Mouse (Mus musculus): ENCODE measurements around the gene Cux1. TPM values are rescaled to one million over a fixed set of nuclear protein-coding genes. Genes with fewer than 3 reads are reported as not detected.

Cux1 gene
- polyA plus RNA-seq, 1 experiment from 2014 or later: 163 TPM

DNA sequence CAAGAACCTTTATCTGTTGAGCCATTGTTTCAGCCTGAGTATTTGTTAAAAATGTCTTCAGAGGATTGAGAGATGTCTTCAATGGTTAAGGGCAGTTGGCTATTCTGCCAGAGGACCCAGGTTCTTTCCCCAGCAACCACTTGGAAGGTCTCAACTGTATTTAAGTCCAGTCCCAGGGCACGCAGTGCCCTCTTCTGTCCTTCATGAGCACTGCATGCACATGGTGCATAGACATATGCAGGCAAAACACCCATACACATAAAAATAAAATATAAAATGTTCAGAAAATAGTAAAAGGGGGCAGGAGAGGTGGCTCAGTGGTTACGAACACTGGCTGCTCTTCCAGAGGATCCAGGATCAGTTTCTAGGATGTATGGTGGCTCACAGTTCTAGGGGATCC lies 239.6 kb downstream of the Cux1 start:
- DNase-seq (ENCODE audit: low spot score) (no peak), ATAC-seq (replicated peaks; ENCODE audit: low FRiP score) (no peak)
- Histone ChIP-seq H3K36me3 (ENCODE audit: control insufficient read depth, insufficient read depth, low read length) (no peaks in the 10 kb centered on the region; the same call in 1 of the 2 replicates), H3K4me2 (ENCODE audit: low read depth, low read length, severe bottlenecking) (no peak overlapping the region), H3K9me3 (ENCODE audit: control insufficient read depth, low read length) (no peaks in the 10 kb centered on the region), H3K27me3 (ENCODE audit: control insufficient read depth, insufficient read depth, low read length) (no peaks in the 10 kb centered on the region), H3K27ac (ENCODE audit: low read depth, low read length) (no peak overlapping the region), H3K4me3 (ENCODE audit: low read depth, low read length) (no peak overlapping the region), H3K9ac (ENCODE audit: low read length) (no peak overlapping the region), H3K4me1 (replicated peaks; ENCODE audit: control insufficient read depth, insufficient read depth, low read length) (no peaks in the 10 kb centered on the region)
- WGBS: 95% methylated on average over 2 of the region's 2 CpGs

DNA sequence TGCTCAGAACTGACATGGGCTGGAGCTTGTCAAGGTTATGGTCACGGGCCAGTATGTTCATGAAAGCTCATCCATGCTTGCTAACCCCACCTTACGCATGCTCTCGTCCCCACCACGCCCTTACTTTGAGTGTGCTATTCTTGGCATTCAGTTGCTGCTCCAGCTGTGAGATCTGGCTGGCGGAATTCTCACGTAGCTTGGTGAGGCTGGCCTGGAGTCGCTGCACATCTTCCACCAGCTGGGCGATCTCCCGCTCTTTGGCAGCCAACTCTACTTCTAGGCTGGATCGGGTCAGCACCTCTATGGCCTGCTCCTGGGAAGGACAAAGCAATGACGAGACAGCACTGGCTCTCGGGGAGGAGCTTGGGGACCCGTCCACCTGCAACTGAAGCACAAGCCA lies 240.7 kb downstream of the Cux1 start:
- Histone ChIP-seq H3K4me2 (ENCODE audit: low read depth, low read length, severe bottlenecking) (no peak overlapping the region), H3K9me3 (ENCODE audit: control insufficient read depth, low read length) (no peaks in the 10 kb centered on the region), H3K27ac (ENCODE audit: low read depth, low read length) (no peak overlapping the region), H3K9ac (ENCODE audit: low read length) (no peak overlapping the region), H3K4me1 (replicated peaks; ENCODE audit: control insufficient read depth, insufficient read depth, low read length) (no peaks in the 10 kb centered on the region), H3K36me3 (ENCODE audit: control insufficient read depth, insufficient read depth, low read length) (no peaks in the 10 kb centered on the region; the same call in 1 of the 2 replicates), H3K4me3 (ENCODE audit: low read depth, low read length) (no peak overlapping the region), H3K27me3 (ENCODE audit: control insufficient read depth, insufficient read depth, low read length) (no peaks in the 10 kb centered on the region)
- no peak for ATAC-seq (replicated peaks; ENCODE audit: low FRiP score)
- 91% methylated on average over 13 of the region's 13 CpGs for WGBS
- DNase-seq (ENCODE audit: low spot score): no peak

DNA sequence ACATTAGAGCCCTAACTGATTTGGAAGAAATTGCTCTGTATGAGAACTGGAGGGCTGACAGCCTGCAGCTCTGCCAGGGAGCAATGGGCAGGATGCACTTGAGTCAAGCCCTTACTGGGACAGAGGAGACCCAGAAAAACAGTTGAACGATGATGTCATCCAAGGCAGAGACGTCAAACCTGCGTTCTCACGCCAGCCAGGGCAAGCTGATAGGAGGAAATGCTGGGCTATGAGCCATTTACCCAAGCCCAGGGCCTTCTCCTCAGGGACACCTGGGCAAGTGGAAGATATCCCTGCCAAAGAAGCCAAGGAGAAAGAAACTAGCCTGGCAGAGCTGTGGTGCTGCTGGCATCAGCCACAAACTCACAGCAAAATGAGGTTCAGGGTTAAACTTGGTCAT lies 242.8 kb downstream of the Cux1 start:
- no peaks in the 10 kb centered on the region; the same call in 1 of the 2 replicates for H3K36me3 ChIP-seq (ENCODE audit: control insufficient read depth, insufficient read depth, low read length)
- H3K9ac ChIP-seq (ENCODE audit: low read length): no peak overlapping the region
- DNase-seq (ENCODE audit: low spot score) (no peak), ATAC-seq (replicated peaks; ENCODE audit: low FRiP score) (no peak)
- H3K27ac ChIP-seq (ENCODE audit: low read depth, low read length): no peak overlapping the region
- no peaks in the 10 kb centered on the region for H3K9me3 ChIP-seq (ENCODE audit: control insufficient read depth, low read length)
- no peaks in the 10 kb centered on the region for H3K4me1 ChIP-seq (replicated peaks; ENCODE audit: control insufficient read depth, insufficient read depth, low read length)
- H3K4me2 ChIP-seq (ENCODE audit: low read depth, low read length, severe bottlenecking): no peak overlapping the region
- H3K27me3 ChIP-seq (ENCODE audit: control insufficient read depth, insufficient read depth, low read length): no peaks in the 10 kb centered on the region
- WGBS: 86% methylated on average over 4 of the region's 4 CpGs
- no peak overlapping the region for H3K4me3 ChIP-seq (ENCODE audit: low read depth, low read length)

DNA sequence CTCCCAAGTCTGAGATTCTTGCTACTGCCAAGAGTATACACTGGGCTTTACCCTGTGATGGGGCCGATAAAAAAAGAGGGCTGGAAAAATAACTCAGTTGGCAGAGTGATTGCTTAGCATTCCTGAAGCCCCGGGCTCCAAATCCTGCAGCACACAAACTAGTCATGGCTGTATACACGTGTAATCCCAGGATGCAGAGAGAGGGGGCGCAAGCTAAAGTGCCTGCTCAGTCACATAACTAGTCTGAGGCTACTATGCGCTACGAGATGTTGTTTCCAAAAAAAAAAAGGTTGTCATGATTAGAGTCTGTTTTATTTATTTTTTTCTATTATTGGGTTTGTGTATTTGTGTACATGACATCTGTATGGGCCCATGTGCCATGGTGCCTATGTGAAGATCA lies 245.9 kb downstream of the Cux1 start:
- DNase-seq (ENCODE audit: low spot score): no peak
- H3K27me3 ChIP-seq (ENCODE audit: control insufficient read depth, insufficient read depth, low read length): no peaks in the 10 kb centered on the region
- H3K4me1 ChIP-seq (replicated peaks; ENCODE audit: control insufficient read depth, insufficient read depth, low read length): no peaks in the 10 kb centered on the region
- no peak overlapping the region for H3K4me3 ChIP-seq (ENCODE audit: low read depth, low read length)
- no peaks in the 10 kb centered on the region for H3K9me3 ChIP-seq (ENCODE audit: control insufficient read depth, low read length)
- H3K27ac ChIP-seq (ENCODE audit: low read depth, low read length): no peak overlapping the region
- no peak for ATAC-seq (replicated peaks; ENCODE audit: low FRiP score)
- H3K4me2 ChIP-seq (ENCODE audit: low read depth, low read length, severe bottlenecking): no peak overlapping the region
- peaks cover 2% of the 10 kb centered on the region; the same call in 1 of the 2 replicates for H3K36me3 ChIP-seq (ENCODE audit: control insufficient read depth, insufficient read depth, low read length)
- 84% methylated on average over 6 of the region's 6 CpGs for WGBS
- H3K9ac ChIP-seq (ENCODE audit: low read length): no peak overlapping the region

DNA sequence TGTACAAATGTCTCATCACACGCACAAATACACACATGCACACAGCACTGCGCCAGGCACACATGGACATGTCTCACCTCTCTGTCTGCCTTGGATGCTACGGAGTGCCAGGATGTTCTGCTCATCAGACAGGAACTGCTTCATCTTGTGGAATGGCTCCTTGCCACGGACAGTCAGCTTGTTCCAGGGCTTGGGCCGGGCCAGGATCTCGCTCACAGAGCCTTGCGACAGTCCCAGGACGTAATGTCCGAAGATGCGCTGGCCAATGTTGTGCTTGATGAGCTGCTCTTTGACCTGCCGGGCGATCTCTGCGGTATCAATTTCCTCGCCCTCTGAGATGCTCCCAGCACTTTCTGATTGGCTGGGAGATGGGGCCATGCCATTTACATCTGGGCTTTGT lies 254.7 kb downstream of the Cux1 start:
- Histone ChIP-seq H3K9me3 (ENCODE audit: control insufficient read depth, low read length) (no peaks in the 10 kb centered on the region), H3K36me3 (ENCODE audit: control insufficient read depth, insufficient read depth, low read length) (peaks cover 3% of the 10 kb centered on the region), H3K4me3 (ENCODE audit: low read depth, low read length) (no peak overlapping the region), H3K4me1 (replicated peaks; ENCODE audit: control insufficient read depth, insufficient read depth, low read length) (no peaks in the 10 kb centered on the region), H3K27ac (ENCODE audit: low read depth, low read length) (no peak overlapping the region), H3K4me2 (ENCODE audit: low read depth, low read length, severe bottlenecking) (no peak overlapping the region), H3K27me3 (ENCODE audit: control insufficient read depth, insufficient read depth, low read length) (no peaks in the 10 kb centered on the region), H3K9ac (ENCODE audit: low read length) (no peak overlapping the region)
- ATAC-seq (replicated peaks; ENCODE audit: low FRiP score) (no peak), DNase-seq (ENCODE audit: low spot score) (no peak)
- WGBS: 96% methylated on average over 14 of the region's 14 CpGs

DNA sequence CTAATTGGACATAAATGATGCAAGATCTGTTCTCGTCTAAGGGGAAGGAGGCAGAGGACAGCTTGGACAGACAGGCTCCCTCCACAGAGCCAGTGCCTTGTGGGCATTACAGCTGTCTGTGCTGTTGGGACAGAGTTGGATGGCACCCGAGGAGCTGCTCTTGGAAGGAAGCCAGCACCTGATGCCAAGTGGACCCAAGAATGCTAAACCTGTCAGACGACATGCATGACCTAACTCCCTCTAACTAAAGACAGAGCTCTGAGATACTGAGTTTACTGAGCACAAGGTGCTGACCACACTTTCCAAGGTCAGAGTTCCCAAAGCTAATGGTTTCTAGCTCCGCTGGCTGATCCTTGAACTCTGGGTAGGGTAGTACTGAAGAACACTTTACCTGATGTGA lies 255.1 kb downstream of the Cux1 start:
- WGBS: 78% methylated on average over 4 of the region's 4 CpGs
- H3K36me3 ChIP-seq (ENCODE audit: control insufficient read depth, insufficient read depth, low read length): peaks cover 5% of the 10 kb centered on the region

DNA sequence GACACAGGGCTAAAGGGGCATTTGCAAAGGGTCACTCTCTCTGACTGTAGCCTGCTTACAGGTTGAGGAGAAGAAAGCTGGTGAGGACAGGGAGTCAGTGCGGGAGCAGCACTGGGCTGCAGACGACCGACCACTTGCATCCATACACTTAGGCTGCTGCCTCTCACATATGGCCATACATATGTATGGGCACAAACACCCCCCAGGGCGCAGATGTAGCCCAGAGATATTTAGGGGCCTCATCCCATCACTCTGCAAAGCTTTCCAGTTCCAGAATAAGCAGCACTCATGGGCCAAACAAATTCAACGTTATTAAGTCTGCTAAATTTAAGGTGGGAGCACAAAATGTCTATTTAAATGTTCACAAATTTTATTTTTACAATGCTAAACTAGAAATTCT lies 261.0 kb downstream of the Cux1 start:
- Histone ChIP-seq H3K4me3 (ENCODE audit: low read depth, low read length) (no peak overlapping the region), H3K4me1 (replicated peaks; ENCODE audit: control insufficient read depth, insufficient read depth, low read length) (no peaks in the 10 kb centered on the region), H3K27me3 (ENCODE audit: control insufficient read depth, insufficient read depth, low read length) (no peaks in the 10 kb centered on the region), H3K36me3 (ENCODE audit: control insufficient read depth, insufficient read depth, low read length) (peaks cover 16% of the 10 kb centered on the region), H3K4me2 (ENCODE audit: low read depth, low read length, severe bottlenecking) (no peak overlapping the region), H3K27ac (ENCODE audit: low read depth, low read length) (no peak overlapping the region), H3K9me3 (ENCODE audit: control insufficient read depth, low read length) (no peaks in the 10 kb centered on the region), H3K9ac (ENCODE audit: low read length) (no peak overlapping the region)
- 92% methylated on average over 5 of the region's 5 CpGs for WGBS
- ATAC-seq (replicated peaks; ENCODE audit: low FRiP score): no peak
- no peak for DNase-seq (ENCODE audit: low spot score)

More for the DNA sequence above, 255.1 kb downstream of the Cux1 start:
- no peak for ATAC-seq (replicated peaks; ENCODE audit: low FRiP score)
- H3K4me2 ChIP-seq (ENCODE audit: low read depth, low read length, severe bottlenecking): no peak overlapping the region
- H3K27me3 ChIP-seq (ENCODE audit: control insufficient read depth, insufficient read depth, low read length): no peaks in the 10 kb centered on the region
- DNase-seq (ENCODE audit: low spot score): no peak
- H3K4me1 ChIP-seq (replicated peaks; ENCODE audit: control insufficient read depth, insufficient read depth, low read length): no peaks in the 10 kb centered on the region
- H3K9me3 ChIP-seq (ENCODE audit: control insufficient read depth, low read length): no peaks in the 10 kb centered on the region
- H3K4me3 ChIP-seq (ENCODE audit: low read depth, low read length): no peak overlapping the region
- H3K9ac ChIP-seq (ENCODE audit: low read length): no peak overlapping the region
- no peak overlapping the region for H3K27ac ChIP-seq (ENCODE audit: low read depth, low read length)

DNA sequence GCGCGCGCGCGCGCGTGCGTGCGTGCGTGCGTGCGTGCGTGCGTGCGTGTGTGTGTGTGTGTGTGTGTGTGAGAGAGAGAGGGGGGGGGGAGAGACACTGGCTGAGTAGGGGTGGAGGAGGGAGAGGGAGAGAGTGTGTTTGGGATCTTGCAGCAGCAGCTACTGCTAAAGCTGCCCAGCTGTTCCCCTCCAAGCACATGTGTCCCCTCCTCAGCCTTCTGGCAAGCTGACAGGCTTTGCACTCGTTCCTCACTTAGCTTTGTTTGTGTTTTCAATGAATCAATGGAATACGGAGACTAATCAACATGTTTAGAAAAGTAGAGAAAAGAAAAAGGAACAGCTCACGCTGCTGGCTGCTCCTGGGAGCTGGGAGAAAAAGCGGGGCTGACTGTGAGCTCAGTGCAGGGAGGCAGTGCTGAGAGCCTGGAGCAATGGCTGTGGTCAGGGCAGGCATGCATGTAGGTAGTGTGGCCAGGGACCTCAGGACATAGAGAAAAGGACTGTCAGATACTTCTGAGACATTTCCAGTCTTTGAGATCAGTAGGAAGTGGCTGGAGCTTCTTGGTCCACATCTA lies 263.8 kb downstream of the Cux1 start:
- ATAC-seq (replicated peaks; ENCODE audit: low FRiP score) (no peak), DNase-seq (ENCODE audit: low spot score) (no peak)
- H3K4me3 ChIP-seq (ENCODE audit: low read depth, low read length): no peak overlapping the region
- H3K4me2 ChIP-seq (ENCODE audit: low read depth, low read length, severe bottlenecking): no peak overlapping the region
- no peaks in the 10 kb centered on the region for H3K27me3 ChIP-seq (ENCODE audit: control insufficient read depth, insufficient read depth, low read length)
- H3K4me1 ChIP-seq (replicated peaks; ENCODE audit: control insufficient read depth, insufficient read depth, low read length): no peaks in the 10 kb centered on the region
- peaks cover 16% of the 10 kb centered on the region for H3K36me3 ChIP-seq (ENCODE audit: control insufficient read depth, insufficient read depth, low read length)
- no peak overlapping the region for H3K9ac ChIP-seq (ENCODE audit: low read length)
- WGBS: 79% methylated on average over 19 of the region's 19 CpGs
- no peaks in the 10 kb centered on the region for H3K9me3 ChIP-seq (ENCODE audit: control insufficient read depth, low read length)
- no peak overlapping the region for H3K27ac ChIP-seq (ENCODE audit: low read depth, low read length)

DNA sequence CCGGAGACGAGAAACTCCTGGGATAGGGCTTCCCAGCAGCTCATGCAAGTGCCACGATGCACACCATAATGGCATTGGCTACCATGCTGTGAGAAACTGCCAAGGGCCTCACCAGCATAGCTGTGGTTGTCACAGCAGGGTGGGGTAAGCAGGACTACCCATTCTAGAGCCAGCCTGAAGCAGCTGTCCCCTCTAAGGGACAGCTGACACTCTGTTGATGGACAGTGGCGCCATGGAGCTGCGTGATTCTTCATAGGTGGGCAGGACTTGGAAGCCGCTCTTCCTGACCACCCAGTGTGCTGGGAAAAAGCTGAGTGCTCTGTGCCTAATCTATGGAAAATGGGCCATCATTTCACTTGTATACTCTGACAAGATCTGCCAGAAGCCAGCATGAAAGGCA lies 266.4 kb downstream of the Cux1 start:
- Histone ChIP-seq H3K27ac (ENCODE audit: low read depth, low read length) (no peak overlapping the region), H3K27me3 (ENCODE audit: control insufficient read depth, insufficient read depth, low read length) (no peaks in the 10 kb centered on the region), H3K4me1 (replicated peaks; ENCODE audit: control insufficient read depth, insufficient read depth, low read length) (no peaks in the 10 kb centered on the region), H3K36me3 (ENCODE audit: control insufficient read depth, insufficient read depth, low read length) (peaks cover 7% of the 10 kb centered on the region; the same call in 1 of the 2 replicates), H3K4me2 (ENCODE audit: low read depth, low read length, severe bottlenecking) (no peak overlapping the region), H3K9me3 (ENCODE audit: control insufficient read depth, low read length) (no peaks in the 10 kb centered on the region), H3K9ac (ENCODE audit: low read length) (no peak overlapping the region), H3K4me3 (ENCODE audit: low read depth, low read length) (no peak overlapping the region)
- ATAC-seq (replicated peaks; ENCODE audit: low FRiP score) (no peak), DNase-seq (ENCODE audit: low spot score) (no peak)
- 91% methylated on average over 6 of the region's 6 CpGs for WGBS

Data from forebrain, embryonic 11.5 days (tissue).